Mouse (Mus musculus): ENCODE results near the gene Rbm20.

The Rbm20 gene

GRCm38 (mm10) chr19:53885450-53885849 is 208.3 kb downstream of the Rbm20 start:
- DNase-seq (ENCODE audit: low spot score), result no peak

DNA sequence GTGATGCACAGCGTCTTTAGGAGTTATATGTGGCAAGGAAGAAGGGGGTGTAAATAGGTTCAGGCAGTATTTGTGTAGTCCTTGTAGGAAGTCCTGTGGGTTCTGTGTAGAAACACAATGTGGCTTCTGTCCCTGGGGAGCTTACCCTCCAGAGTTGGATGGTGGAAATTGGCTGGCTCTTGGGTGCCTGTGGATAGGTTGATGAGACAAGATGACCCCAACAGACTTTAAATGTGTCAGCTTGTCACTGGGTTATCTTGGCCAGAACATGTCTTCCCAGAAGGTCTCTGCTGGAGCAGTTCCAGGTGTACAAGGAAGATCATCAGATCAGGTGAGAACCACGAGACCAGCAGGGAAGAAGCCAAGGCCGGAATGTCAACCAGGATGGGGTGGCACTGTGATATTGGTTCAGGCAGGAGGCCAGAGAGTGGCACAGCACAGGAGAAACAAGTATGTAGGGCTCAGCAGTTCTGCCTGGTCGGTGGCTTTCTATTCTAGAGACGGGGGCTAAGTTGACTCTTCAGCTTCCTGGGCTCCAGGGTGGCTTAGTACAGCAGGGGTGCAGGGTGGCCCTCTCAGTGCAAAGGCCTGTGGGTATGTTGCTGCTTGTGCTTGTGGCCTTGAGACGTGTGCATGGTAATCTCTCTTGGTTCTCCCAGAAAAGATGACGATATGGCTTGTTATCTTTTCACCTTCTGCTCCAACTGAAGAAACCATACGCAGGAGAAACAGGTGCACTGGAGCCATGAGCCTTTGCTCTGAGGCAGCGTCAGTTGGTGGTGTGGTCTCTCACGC is 209.7 kb downstream of the Rbm20 start:
- DNase-seq (ENCODE audit: low spot score), result no peak

- no peak for DNase-seq (ENCODE audit: low spot score)
Measured at GRCm38 (mm10) chr19:53887822-53888221, 210.7 kb downstream of the Rbm20 start.

GRCm38 (mm10) chr19:53888331-53888730 is 211.2 kb downstream of the Rbm20 start:
- no peak for DNase-seq (ENCODE audit: low spot score)

- no peak for DNase-seq (ENCODE audit: low spot score)
Measured at GRCm38 (mm10) chr19:53889555-53889954, 212.4 kb downstream of the Rbm20 start.

DNA sequence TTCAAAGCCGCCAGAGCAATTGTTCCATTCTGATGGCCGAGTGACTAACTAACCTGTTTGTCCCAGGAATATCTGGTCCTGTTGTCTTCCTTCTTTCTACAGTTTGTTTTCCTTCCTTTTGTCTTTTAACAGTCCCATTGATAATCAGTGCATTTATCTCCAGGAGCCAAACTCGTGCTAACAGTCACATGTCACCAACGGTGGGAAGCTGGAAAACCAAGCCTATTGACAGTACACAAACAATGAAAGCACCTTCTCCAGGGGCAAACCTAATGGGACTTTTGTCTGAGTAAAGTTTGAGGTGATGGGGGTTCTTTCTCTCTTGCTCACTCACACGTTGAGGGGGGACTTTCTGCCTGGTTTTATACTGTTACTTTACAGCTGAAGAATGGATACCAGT is 213.2 kb downstream of the Rbm20 start:
- no peak for DNase-seq (ENCODE audit: low spot score)

DNA sequence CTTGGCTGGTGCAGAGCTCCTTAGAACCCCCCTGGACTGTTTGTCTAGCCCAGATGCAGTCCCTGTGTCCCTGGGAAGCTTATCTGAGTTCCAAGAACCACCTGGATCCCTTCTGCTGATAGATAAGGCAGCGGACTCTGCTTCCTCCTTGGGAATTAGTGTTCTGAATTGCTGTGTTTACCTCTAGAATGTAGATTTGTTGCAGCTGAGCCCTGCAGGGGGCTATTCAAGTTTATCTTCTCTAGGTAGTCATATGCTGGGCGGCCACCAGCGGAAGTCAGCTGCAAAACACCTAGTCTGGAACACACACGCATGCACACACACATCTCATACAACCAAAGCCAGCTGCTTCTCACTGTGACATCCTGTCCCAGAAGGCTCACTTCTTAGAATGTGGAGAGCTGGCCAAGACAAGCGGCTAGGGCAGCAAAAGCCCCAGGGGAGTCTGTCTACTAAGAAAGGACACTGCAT is 213.7 kb downstream of the Rbm20 start:
- DNase-seq (ENCODE audit: low spot score), result no peak

GRCm38 (mm10) chr19:53891569-53891968 is 214.5 kb downstream of the Rbm20 start:
- no peak for DNase-seq (ENCODE audit: low spot score)

GRCm38 (mm10) chr19:53892061-53892460 is 215.0 kb downstream of the Rbm20 start, which contains the start of gene Pdcd4:
Pdcd4 (plus strand) TSS chr19:53892231.
- DNase-seq (ENCODE audit: low spot score), result no peak

GRCm38 (mm10) chr19:53892838-53893359 is 215.8 kb downstream of the Rbm20 start:
- no peak for DNase-seq (ENCODE audit: low spot score)

DNA sequence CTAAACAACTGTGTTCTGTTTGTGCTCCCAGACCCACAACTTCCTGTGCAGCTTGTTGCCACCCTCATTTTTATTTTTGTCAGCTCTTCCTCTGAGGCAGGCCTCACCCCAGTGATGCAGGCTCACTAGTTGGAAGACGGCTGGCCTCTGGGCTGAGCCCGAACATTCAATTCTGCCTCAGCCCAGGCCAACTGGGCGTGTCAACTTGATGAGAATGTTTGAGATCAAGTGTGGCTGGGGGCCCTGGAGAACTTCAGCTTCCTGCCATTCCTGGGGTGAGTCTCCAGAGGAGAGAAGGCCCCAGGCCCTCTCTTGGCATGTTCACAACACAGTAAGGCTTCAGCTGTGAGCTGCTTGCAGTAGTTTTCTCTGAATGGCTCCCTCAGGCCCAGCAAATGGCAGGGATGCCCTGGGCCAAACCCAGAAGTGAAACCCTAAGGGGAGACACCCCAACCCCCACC is 216.6 kb downstream of the Rbm20 start:
- DNase-seq (ENCODE audit: low spot score), result no peak

DNA sequence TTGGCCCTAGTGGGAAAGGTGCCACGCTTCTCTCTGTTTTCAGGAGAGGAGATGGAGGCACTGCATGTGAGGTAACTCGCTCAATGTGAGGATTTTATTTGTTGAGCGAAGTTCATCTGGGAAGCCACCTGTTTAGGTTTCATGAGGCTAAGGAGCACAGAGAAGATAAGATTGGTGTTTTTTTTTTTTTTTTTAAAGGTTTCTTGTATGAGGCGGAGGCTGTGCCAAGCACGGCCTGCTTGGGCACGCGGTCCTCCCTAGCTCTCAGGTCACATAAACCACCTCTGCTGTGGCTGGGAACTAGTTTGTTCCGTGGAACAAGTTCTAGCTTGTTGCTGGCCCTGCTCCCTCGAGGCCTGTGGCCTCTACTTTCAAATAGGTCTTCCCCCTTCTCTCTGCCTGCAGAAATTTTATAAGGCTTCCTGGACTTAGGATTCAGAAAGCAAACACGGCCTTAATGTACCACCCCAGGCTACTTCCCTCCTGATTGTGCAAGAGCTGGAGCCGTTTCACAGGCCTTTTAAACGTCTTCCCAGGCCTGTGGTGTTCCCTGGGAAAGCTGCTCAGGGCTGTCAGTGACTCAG is 217.5 kb downstream of the Rbm20 start:
- no peak for DNase-seq (ENCODE audit: low spot score)

DNA sequence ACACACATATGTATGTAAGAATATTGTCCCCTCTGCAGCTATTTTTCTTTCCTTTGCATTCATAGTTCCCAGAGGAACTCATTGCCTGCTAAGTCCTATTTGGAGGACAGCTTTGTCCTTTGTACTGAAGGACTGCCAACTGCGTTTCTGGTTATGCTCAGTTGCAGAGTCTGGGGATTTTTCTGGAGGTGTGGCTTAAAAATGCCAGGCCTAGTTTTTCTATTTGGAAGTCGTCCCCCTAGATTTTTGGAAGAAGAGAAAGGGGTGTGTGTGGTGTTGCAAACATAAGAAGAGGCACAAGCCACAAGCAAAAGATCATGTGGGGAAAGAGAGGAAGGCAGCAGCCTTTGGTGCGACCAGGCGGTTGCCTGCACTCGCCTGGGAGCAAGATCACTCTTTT is 220.9 kb downstream of the Rbm20 start:
- DNase-seq (ENCODE audit: low spot score), result no peak

GRCm38 (mm10) chr19:53898498-53898897 is 221.4 kb downstream of the Rbm20 start:
- no peak for DNase-seq (ENCODE audit: low spot score)

DNA sequence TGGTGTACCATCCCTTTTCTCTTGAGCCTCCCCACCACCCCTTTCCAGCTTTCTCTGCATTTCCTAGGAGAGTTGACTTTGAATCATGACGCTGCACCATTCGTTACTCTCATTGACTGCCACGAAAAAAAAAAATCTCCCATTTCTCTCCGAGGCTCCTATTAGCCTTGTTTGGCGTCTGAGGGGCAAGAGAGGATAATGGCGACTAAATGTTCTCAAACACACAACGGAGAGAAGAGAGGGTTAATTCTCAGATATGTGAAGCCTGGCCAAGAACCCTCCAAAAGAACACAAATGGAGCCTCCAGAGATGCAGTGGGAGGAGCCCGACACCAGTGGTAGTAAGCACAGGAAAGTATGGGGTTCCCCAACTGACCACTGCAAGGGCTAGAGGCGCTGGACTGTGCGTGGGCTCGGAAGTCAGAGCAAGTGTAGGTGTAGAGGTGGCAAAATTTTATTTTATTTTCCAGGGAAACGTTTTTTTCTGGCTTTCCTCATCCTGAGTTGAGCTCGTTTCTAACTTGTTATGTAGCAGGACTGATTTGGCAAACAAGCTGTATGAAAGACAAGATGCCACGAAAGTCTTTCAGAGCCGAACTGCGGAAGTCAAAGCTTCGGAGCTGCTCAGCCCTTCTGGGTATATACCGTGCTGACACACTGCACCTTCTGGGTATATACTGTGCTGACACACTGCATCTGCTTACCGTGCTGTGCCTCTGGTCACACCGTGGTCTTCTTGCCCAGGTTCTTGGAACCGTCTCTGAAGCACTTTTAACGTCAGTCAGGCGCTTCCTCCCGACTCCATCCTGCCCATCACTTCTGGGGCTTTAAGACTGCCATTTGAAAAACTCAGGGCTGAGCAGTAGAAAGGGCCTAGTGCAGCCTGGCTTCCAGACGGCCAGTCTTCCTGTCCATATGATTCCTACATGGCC is 222.1 kb downstream of the Rbm20 start:
- DNase-seq (ENCODE audit: low spot score), result no peak

GRCm38 (mm10) chr19:53899941-53900610 is 223.0 kb downstream of the Rbm20 start:
- no peak for DNase-seq (ENCODE audit: low spot score)

DNA sequence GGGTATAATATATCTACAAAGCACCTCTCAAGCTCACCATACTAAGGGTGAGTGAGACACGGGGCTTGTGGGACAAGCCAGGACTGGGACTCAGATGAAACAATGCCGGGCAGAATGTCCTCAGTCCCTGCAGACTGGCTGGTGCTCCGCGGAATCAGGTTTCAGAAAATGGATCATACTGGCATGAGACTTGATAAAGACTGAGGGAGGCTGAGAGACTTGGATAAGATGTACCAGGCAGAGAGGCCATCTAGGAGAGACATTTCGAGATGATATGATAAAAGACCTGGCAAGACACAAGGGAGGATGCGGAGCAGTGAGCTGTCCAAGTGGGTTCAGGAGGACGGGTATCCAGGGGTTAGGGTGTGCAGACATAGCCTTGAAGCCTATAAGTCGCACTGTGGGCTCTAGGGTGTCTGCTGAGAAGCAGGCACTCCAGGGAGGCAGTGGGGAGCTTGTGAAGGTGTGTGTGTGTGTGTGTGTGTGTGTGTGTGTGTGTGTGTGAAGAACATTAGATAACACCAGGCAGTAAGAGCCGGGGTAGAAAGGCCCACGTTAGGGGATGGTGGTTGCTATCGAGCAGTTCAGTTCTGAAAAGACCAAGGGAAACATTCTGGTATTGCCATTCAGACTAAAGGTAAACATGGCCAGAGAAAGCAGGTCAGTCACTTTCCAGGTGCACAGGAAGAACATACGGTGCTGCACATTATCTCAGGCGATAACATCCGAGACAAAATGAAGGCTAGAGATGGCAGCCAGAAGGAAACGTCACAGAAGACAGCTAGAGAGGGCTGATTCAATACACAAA is 225.0 kb downstream of the Rbm20 start:
- DNase-seq (ENCODE audit: low spot score), result peak; percentile 19

GRCm38 (mm10) chr19:53902739-53903487 is 225.8 kb downstream of the Rbm20 start:
- DNase-seq (ENCODE audit: low spot score), result peak; percentile 98

GRCm38 (mm10) chr19:53903507-53904321 is 226.6 kb downstream of the Rbm20 start:
- peak; percentile 58 for DNase-seq (ENCODE audit: low spot score)
